Mouse (Mus musculus): ENCODE measurements around the gene Wdfy3. TPM values are rescaled to one million over a fixed set of nuclear protein-coding genes. Genes with fewer than 3 reads are reported as not detected.

Gene Wdfy3
- polyA plus RNA-seq, 1 experiment from 2014 or later, result 33.2 TPM

- no peaks in the 10 kb centered on the region for H3K9me3 ChIP-seq (ENCODE audit: control insufficient read depth, low read length)
- DNase-seq (ENCODE audit: low spot score) (no peak), ATAC-seq (ENCODE audit: low FRiP score) (no peak)
- no peak overlapping the region for H3K4me2 ChIP-seq (replicated peaks; ENCODE audit: low read depth, low read length)
- no peak overlapping the region for H3K9ac ChIP-seq (ENCODE audit: low read depth, low read length)
- H3K4me1 ChIP-seq (replicated peaks; ENCODE audit: control insufficient read depth, insufficient read depth, low read length), result no peaks in the 10 kb centered on the region
- no peak overlapping the region for H3K4me3 ChIP-seq (ENCODE audit: low read depth, low read length)
- H3K27me3 ChIP-seq (ENCODE audit: control insufficient read depth, insufficient read depth, low read length), result no peaks in the 10 kb centered on the region
- H3K27ac ChIP-seq (ENCODE audit: low read depth, low read length), result no peak overlapping the region
- H3K36me3 ChIP-seq (ENCODE audit: control insufficient read depth, insufficient read depth, low read length), result no peaks in the 10 kb centered on the region
- 95% methylated on average over 6 of the region's 6 CpGs for WGBS
These were observed 3.3 kb downstream of the Wdfy3 start for GRCm38 (mm10) chr5:102066458-102066857.

- WGBS, result 51% methylated on average over 18 of the region's 18 CpGs
- H3K36me3 ChIP-seq (ENCODE audit: control insufficient read depth, insufficient read depth, low read length), result no peaks in the 10 kb centered on the region
- no peak overlapping the region for H3K4me2 ChIP-seq (replicated peaks; ENCODE audit: low read depth, low read length)
- H3K4me1 ChIP-seq (replicated peaks; ENCODE audit: control insufficient read depth, insufficient read depth, low read length), result no peaks in the 10 kb centered on the region
- DNase-seq (ENCODE audit: low spot score), result peak; percentile 21
- no peak overlapping the region for H3K9ac ChIP-seq (ENCODE audit: low read depth, low read length)
- no peak overlapping the region for H3K4me3 ChIP-seq (ENCODE audit: low read depth, low read length)
- H3K9me3 ChIP-seq (ENCODE audit: control insufficient read depth, low read length), result no peaks in the 10 kb centered on the region
- H3K27ac ChIP-seq (ENCODE audit: low read depth, low read length), result no peak overlapping the region
- H3K27me3 ChIP-seq (ENCODE audit: control insufficient read depth, insufficient read depth, low read length), result no peaks in the 10 kb centered on the region
- ATAC-seq (ENCODE audit: low FRiP score), result no peak
These were observed 6.5 kb downstream of the Wdfy3 start for GRCm38 (mm10) chr5:102063013-102063752.

GRCm38 (mm10) chr5:102061816-102062215 is 7.9 kb downstream of the Wdfy3 start:
- no peaks in the 10 kb centered on the region for H3K4me1 ChIP-seq (replicated peaks; ENCODE audit: control insufficient read depth, insufficient read depth, low read length)
- no peak for ATAC-seq (ENCODE audit: low FRiP score)
- H3K9ac ChIP-seq (ENCODE audit: low read depth, low read length), result no peak overlapping the region
- H3K36me3 ChIP-seq (ENCODE audit: control insufficient read depth, insufficient read depth, low read length), result no peaks in the 10 kb centered on the region
- no peak overlapping the region for H3K27ac ChIP-seq (ENCODE audit: low read depth, low read length)
- no peak overlapping the region for H3K4me2 ChIP-seq (replicated peaks; ENCODE audit: low read depth, low read length)
- 69% methylated on average over 5 of the region's 5 CpGs for WGBS
- H3K27me3 ChIP-seq (ENCODE audit: control insufficient read depth, insufficient read depth, low read length), result no peaks in the 10 kb centered on the region
- H3K4me3 ChIP-seq (ENCODE audit: low read depth, low read length), result no peak overlapping the region
- no peaks in the 10 kb centered on the region for H3K9me3 ChIP-seq (ENCODE audit: control insufficient read depth, low read length)
- DNase-seq (ENCODE audit: low spot score), result no peak

- ATAC-seq (ENCODE audit: low FRiP score), result no peak; the same call in 1 of the 2 replicates
- Histone ChIP-seq H3K27me3 (ENCODE audit: control insufficient read depth, insufficient read depth, low read length) (no peaks in the 10 kb centered on the region), H3K36me3 (ENCODE audit: control insufficient read depth, insufficient read depth, low read length) (no peaks in the 10 kb centered on the region), H3K9ac (ENCODE audit: low read depth, low read length) (no peak overlapping the region), H3K9me3 (ENCODE audit: control insufficient read depth, low read length) (no peaks in the 10 kb centered on the region), H3K4me3 (ENCODE audit: low read depth, low read length) (no peak overlapping the region), H3K4me2 (replicated peaks; ENCODE audit: low read depth, low read length) (no peak overlapping the region), H3K27ac (ENCODE audit: low read depth, low read length) (no peak overlapping the region), H3K4me1 (replicated peaks; ENCODE audit: control insufficient read depth, insufficient read depth, low read length) (peaks cover 5% of the 10 kb centered on the region; the same call in 1 of the 2 replicates)
- WGBS, result 62% methylated on average over 7 of the region's 7 CpGs
- DNase-seq (ENCODE audit: low spot score), result no peak
These were observed 13.8 kb downstream of the Wdfy3 start for GRCm38 (mm10) chr5:102055946-102056345.

- 21% methylated on average over 3 of the region's 3 CpGs for WGBS
- ATAC-seq (ENCODE audit: low FRiP score) (peak; percentile 45; the same call in 1 of the 2 replicates), DNase-seq (ENCODE audit: low spot score) (no peak)
- H3K27ac ChIP-seq (ENCODE audit: low read depth, low read length), result no peak overlapping the region
- H3K4me2 ChIP-seq (replicated peaks; ENCODE audit: low read depth, low read length), result no peak overlapping the region
- H3K9me3 ChIP-seq (ENCODE audit: control insufficient read depth, low read length), result no peaks in the 10 kb centered on the region
- no peaks in the 10 kb centered on the region for H3K27me3 ChIP-seq (ENCODE audit: control insufficient read depth, insufficient read depth, low read length)
- peaks cover 5% of the 10 kb centered on the region; the same call in 1 of the 2 replicates for H3K4me1 ChIP-seq (replicated peaks; ENCODE audit: control insufficient read depth, insufficient read depth, low read length)
- H3K9ac ChIP-seq (ENCODE audit: low read depth, low read length), result no peak overlapping the region
- no peak overlapping the region for H3K4me3 ChIP-seq (ENCODE audit: low read depth, low read length)
- H3K36me3 ChIP-seq (ENCODE audit: control insufficient read depth, insufficient read depth, low read length), result no peaks in the 10 kb centered on the region
These were observed 14.5 kb downstream of the Wdfy3 start for GRCm38 (mm10) chr5:102055130-102055641.

GRCm38 (mm10) chr5:102054511-102055093 is 15.1 kb downstream of the Wdfy3 start:
- 84% methylated on average over 11 of the region's 11 CpGs for WGBS

GRCm38 (mm10) chr5:102052906-102053305 is 16.8 kb downstream of the Wdfy3 start:
- H3K9me3 ChIP-seq (ENCODE audit: control insufficient read depth, low read length), result no peaks in the 10 kb centered on the region
- no peaks in the 10 kb centered on the region for H3K36me3 ChIP-seq (ENCODE audit: control insufficient read depth, insufficient read depth, low read length)
- no peaks in the 10 kb centered on the region for H3K27me3 ChIP-seq (ENCODE audit: control insufficient read depth, insufficient read depth, low read length)
- no peak overlapping the region for H3K4me3 ChIP-seq (ENCODE audit: low read depth, low read length)
- H3K4me1 ChIP-seq (replicated peaks; ENCODE audit: control insufficient read depth, insufficient read depth, low read length), result peaks cover 5% of the 10 kb centered on the region; the same call in 1 of the 2 replicates
- ATAC-seq (ENCODE audit: low FRiP score) (no peak), DNase-seq (ENCODE audit: low spot score) (no peak)
- WGBS, result 57% methylated on average over 6 of the region's 6 CpGs
- no peak overlapping the region for H3K4me2 ChIP-seq (replicated peaks; ENCODE audit: low read depth, low read length)
- no peak overlapping the region for H3K27ac ChIP-seq (ENCODE audit: low read depth, low read length)
- H3K9ac ChIP-seq (ENCODE audit: low read depth, low read length), result no peak overlapping the region

More at GRCm38 (mm10) chr5:102054511-102055093, 15.1 kb downstream of the Wdfy3 start:
- H3K9me3 ChIP-seq (ENCODE audit: control insufficient read depth, low read length), result no peaks in the 10 kb centered on the region
- no peak overlapping the region for H3K27ac ChIP-seq (ENCODE audit: low read depth, low read length)
- peaks cover 5% of the 10 kb centered on the region; the same call in 1 of the 2 replicates for H3K4me1 ChIP-seq (replicated peaks; ENCODE audit: control insufficient read depth, insufficient read depth, low read length)
- ATAC-seq (ENCODE audit: low FRiP score), result no peak
- no peaks in the 10 kb centered on the region for H3K27me3 ChIP-seq (ENCODE audit: control insufficient read depth, insufficient read depth, low read length)
- no peak overlapping the region for H3K4me3 ChIP-seq (ENCODE audit: low read depth, low read length)
- no peak for DNase-seq (ENCODE audit: low spot score)
- no peaks in the 10 kb centered on the region for H3K36me3 ChIP-seq (ENCODE audit: control insufficient read depth, insufficient read depth, low read length)
- no peak overlapping the region for H3K9ac ChIP-seq (ENCODE audit: low read depth, low read length)
- H3K4me2 ChIP-seq (replicated peaks; ENCODE audit: low read depth, low read length), result no peak overlapping the region

GRCm38 (mm10) chr5:102052465-102052864 is 17.3 kb downstream of the Wdfy3 start:
- no peak overlapping the region for H3K9ac ChIP-seq (ENCODE audit: low read depth, low read length)
- no peak overlapping the region for H3K4me3 ChIP-seq (ENCODE audit: low read depth, low read length)
- DNase-seq (ENCODE audit: low spot score) (no peak), ATAC-seq (ENCODE audit: low FRiP score) (no peak)
- 69% methylated on average over 4 of the region's 4 CpGs for WGBS
- H3K4me2 ChIP-seq (replicated peaks; ENCODE audit: low read depth, low read length), result no peak overlapping the region
- H3K36me3 ChIP-seq (ENCODE audit: control insufficient read depth, insufficient read depth, low read length), result no peaks in the 10 kb centered on the region
- H3K4me1 ChIP-seq (replicated peaks; ENCODE audit: control insufficient read depth, insufficient read depth, low read length), result peaks cover 5% of the 10 kb centered on the region; the same call in 1 of the 2 replicates
- no peaks in the 10 kb centered on the region for H3K9me3 ChIP-seq (ENCODE audit: control insufficient read depth, low read length)
- H3K27me3 ChIP-seq (ENCODE audit: control insufficient read depth, insufficient read depth, low read length), result no peaks in the 10 kb centered on the region
- no peak overlapping the region for H3K27ac ChIP-seq (ENCODE audit: low read depth, low read length)

Measured in hindbrain, embryonic 11.5 days (tissue).